In the genomic region with DNA sequence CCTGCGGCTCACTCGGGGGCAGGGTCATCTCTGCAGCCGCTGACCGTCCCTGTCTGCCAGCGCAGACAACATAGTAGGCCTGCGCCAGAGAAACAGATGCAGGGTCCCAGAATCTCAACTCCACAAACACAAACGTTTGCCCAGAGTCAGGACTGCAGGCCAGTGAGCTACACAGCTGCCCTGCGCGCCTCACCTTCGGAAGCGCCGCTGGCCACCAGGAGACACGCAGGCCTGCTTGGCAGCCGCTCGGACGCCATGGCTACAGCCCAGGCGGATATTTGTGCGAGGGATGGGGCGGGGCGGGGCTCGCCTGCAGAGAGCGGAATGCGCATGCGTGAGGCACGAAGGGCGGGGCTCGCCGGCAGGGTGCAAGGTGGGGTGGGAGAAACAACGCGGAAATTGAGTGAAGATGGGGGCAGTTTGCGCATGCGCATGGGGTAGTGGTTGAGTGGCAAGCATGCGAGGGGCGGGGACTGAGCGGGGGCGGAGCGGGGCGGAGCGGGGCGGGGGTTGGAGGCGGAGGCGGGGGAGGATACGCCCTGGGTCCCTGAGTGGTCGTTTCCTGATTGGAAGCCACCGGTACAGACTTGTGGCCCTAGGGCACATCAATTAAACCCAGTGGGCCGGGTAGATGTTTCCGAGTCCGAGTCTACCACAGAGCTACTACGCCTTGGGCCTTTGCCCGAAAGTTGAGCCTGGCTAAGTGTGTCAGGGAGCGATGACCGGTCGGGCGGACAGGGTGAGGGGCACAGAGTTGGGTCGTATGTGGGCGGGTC, we compare ENCODE assay signal across 8 mouse cellular contexts. TPM values are rescaled to one million over a fixed set of nuclear protein-coding genes. Genes with fewer than 3 reads are reported as not detected.
A peak's percentile ranks its signal among the peaks of the same experiment; 100 is the strongest.
DNase-seq lines count a peak whose midpoint lies in the region; ATAC-seq and TF ChIP-seq lines count a peak whose summit lies in the region.

A gene (minus strand): TSS at position 328 of the 776 bp plus-strand sequence.

- H3K4me3 ChIP-seq in CH12.LX (replicated peaks in 1 of 3; ENCODE audit: low read depth in 2 of 3, low read length in 2 of 3, poor library complexity in 1 of 3) = peak within 1 kb of the TSS; percentile 72 to 89 (median 82)
- peak within 1 kb of the TSS; percentile 69 for H3K4me3 ChIP-seq in forebrain, embryonic 12.5 days (replicated peaks)
- H3K4me3 ChIP-seq in heart, postnatal 0 days (ENCODE audit: low read depth, low read length) = peak within 1 kb of the TSS; percentile 70
- peak within 1 kb of the TSS; percentile 83 for H3K4me3 ChIP-seq in liver, embryonic 16.5 days (ENCODE audit: low read depth, low read length)
- H3K4me3 ChIP-seq in neural tube, embryonic 13.5 days = peak within 1 kb of the TSS; percentile 77
- peak within 1 kb of the TSS; percentile 96 for H3K4me3 ChIP-seq in testis, adult 2 months (ENCODE audit: control insufficient read depth, low read depth, low read length)

- no peaks in the 10 kb centered on the region for H3K9me3 ChIP-seq in CH12.LX (replicated peaks; ENCODE audit: low read length)
- H3K9me3 ChIP-seq in forebrain, embryonic 12.5 days = no peaks in the 10 kb centered on the region
- no peaks in the 10 kb centered on the region for H3K9me3 ChIP-seq in heart, postnatal 0 days (replicated peaks; ENCODE audit: control insufficient read depth, low read length)
- no peaks in the 10 kb centered on the region for H3K9me3 ChIP-seq in liver, embryonic 16.5 days (replicated peaks; ENCODE audit: control insufficient read depth, low read length)
- no peaks in the 10 kb centered on the region for H3K9me3 ChIP-seq in neural tube, embryonic 13.5 days

- in situ Hi-C loops in CH12.LX (cut with MboI; ENCODE audit: low pct_ligation_motif_present, low pct_unique_long_range_greater_than_20kb, low sequenced_read_pairs) = loop anchor here (5.0 kb wide), 1 partner anchor 38 kb away; no protein-coding TSS in a partner anchor

- H3K9ac ChIP-seq in CH12.LX (ENCODE audit: insufficient read depth, low read depth) = peak within 1 kb of the TSS; percentile 75
- H3K9ac ChIP-seq in forebrain, embryonic 12.5 days = peak within 1 kb of the TSS; percentile 87
- H3K9ac ChIP-seq in heart, postnatal 0 days (replicated peaks; ENCODE audit: low read depth, low read length) = peak within 1 kb of the TSS; percentile 80
- peak within 1 kb of the TSS; percentile 91 for H3K9ac ChIP-seq in liver, embryonic 16.5 days (ENCODE audit: low read depth, low read length)
- H3K9ac ChIP-seq in neural tube, embryonic 13.5 days = peak within 1 kb of the TSS; percentile 90

- under 1% methylated on average over 48 of the region's 56 CpGs for WGBS in forebrain, embryonic 12.5 days
- 1% methylated on average over 53 of the region's 56 CpGs for WGBS in heart, postnatal 0 days
- under 1% methylated on average over 55 of the region's 56 CpGs for WGBS in liver, embryonic 16.5 days (ENCODE audit: insufficient replicate concordance)
- WGBS in neural tube, embryonic 13.5 days = 0% methylated on average over 56 of the region's 56 CpGs

- H3K27me3 ChIP-seq in CH12.LX (replicated peaks) = no peaks in the 10 kb centered on the region
- H3K27me3 ChIP-seq in forebrain, embryonic 12.5 days = no peaks in the 10 kb centered on the region
- no peaks in the 10 kb centered on the region for H3K27me3 ChIP-seq in heart, postnatal 0 days (ENCODE audit: control insufficient read depth, insufficient read depth, low read length)
- H3K27me3 ChIP-seq in liver, embryonic 16.5 days (ENCODE audit: control insufficient read depth, insufficient read depth, low read depth, low read length) = no peaks in the 10 kb centered on the region
- no peaks in the 10 kb centered on the region for H3K27me3 ChIP-seq in neural tube, embryonic 13.5 days
- no peaks in the 10 kb centered on the region for H3K27me3 ChIP-seq in testis, adult 2 months (ENCODE audit: control insufficient read depth, insufficient read depth, low read length)

- dilution Hi-C loops in CH12.LX (cut with MboI; ENCODE audit: extremely low pct_ligation_motif_present, extremely low pct_unique_long_range_greater_than_20kb, low sequenced_read_pairs) = no loop called here

- peaks cover 19 to 30% of the 10 kb centered on the region in 2 experiments for H3K36me3 ChIP-seq in CH12.LX (replicated peaks in 1 of 2; ENCODE audit: control insufficient read depth in 1 of 2, insufficient read depth in 1 of 2, low read length in 1 of 2)
- H3K36me3 ChIP-seq in forebrain, embryonic 12.5 days (replicated peaks) = peaks cover 19% of the 10 kb centered on the region; the same call in 1 of the 2 replicates
- H3K36me3 ChIP-seq in heart, postnatal 0 days (replicated peaks; ENCODE audit: control insufficient read depth, insufficient read depth, low read length) = peaks cover 12% of the 10 kb centered on the region; the same call in 1 of the 2 replicates
- peaks cover 6% of the 10 kb centered on the region for H3K36me3 ChIP-seq in liver, embryonic 16.5 days (ENCODE audit: control insufficient read depth, insufficient read depth)
- peaks cover 26% of the 10 kb centered on the region for H3K36me3 ChIP-seq in neural tube, embryonic 13.5 days
- H3K36me3 ChIP-seq in testis, adult 2 months (ENCODE audit: control insufficient read depth, insufficient read depth, low read length) = no peaks in the 10 kb centered on the region

- H3K4me1 ChIP-seq in CH12.LX (ENCODE audit: control insufficient read depth in 1 of 2, insufficient read depth in 2 of 2) = peaks cover 7 to 37% of the 10 kb centered on the region in 2 experiments
- peaks cover 13% of the 10 kb centered on the region for H3K4me1 ChIP-seq in forebrain, embryonic 12.5 days
- peaks cover 6% of the 10 kb centered on the region for H3K4me1 ChIP-seq in heart, postnatal 0 days (ENCODE audit: control insufficient read depth, insufficient read depth)
- peaks cover 23% of the 10 kb centered on the region for H3K4me1 ChIP-seq in liver, embryonic 16.5 days (ENCODE audit: control insufficient read depth, low read depth, low read length)
- peaks cover 20% of the 10 kb centered on the region for H3K4me1 ChIP-seq in neural tube, embryonic 13.5 days (replicated peaks)
- H3K4me1 ChIP-seq in testis, adult 2 months (ENCODE audit: control insufficient read depth, insufficient read depth, low read length) = peaks cover 9% of the 10 kb centered on the region

- H3K4me2 ChIP-seq in CH12.LX (ENCODE audit: insufficient read depth, low read depth, poor library complexity, severe bottlenecking) = peak within 1 kb of the TSS; percentile 81
- H3K4me2 ChIP-seq in forebrain, embryonic 12.5 days = peak within 1 kb of the TSS; percentile 93
- H3K4me2 ChIP-seq in heart, postnatal 0 days (ENCODE audit: low read depth, low read length) = peak within 1 kb of the TSS; percentile 87
- H3K4me2 ChIP-seq in liver, embryonic 16.5 days (ENCODE audit: low read depth, low read length) = peak within 1 kb of the TSS; percentile 91
- peak within 1 kb of the TSS; percentile 78 for H3K4me2 ChIP-seq in neural tube, embryonic 13.5 days

- TF ChIP-seq CTCF in CH12.LX (conservative IDR thresholded peaks at IDR 0.05 in 1 of 2, IDR thresholded peaks at IDR 0.05 in 1 of 2; ENCODE audit: low read depth in 2 of 2, low read length in 2 of 2) = no peak
- peak; percentile 28; the same call in 1 of the 2 replicates for TF ChIP-seq CTCF in heart, postnatal 0 days (IDR thresholded peaks at IDR 0.05; ENCODE audit: low read depth)
- no peak for TF ChIP-seq CTCF in testis, adult 2 months (IDR thresholded peaks at IDR 0.05; ENCODE audit: control insufficient read depth, insufficient read depth, insufficient replicate concordance, low read depth, low read length)

- no peak for TF ChIP-seq EP300 in CH12.LX (IDR thresholded peaks at IDR 0.05; ENCODE audit: low read length)
- no peak for TF ChIP-seq EP300 in heart, postnatal 0 days (IDR thresholded peaks at IDR 0.05; ENCODE audit: low read depth)

- no peak for TF ChIP-seq RAD21 in CH12.LX (IDR thresholded peaks at IDR 0.05; ENCODE audit: low read depth, low read length)

- H3K27ac ChIP-seq in CH12.LX (ENCODE audit: insufficient read depth, low read depth) = no peak within 1 kb of the TSS
- peak within 1 kb of the TSS; percentile 78 for H3K27ac ChIP-seq in forebrain, embryonic 12.5 days
- H3K27ac ChIP-seq in heart, postnatal 0 days (ENCODE audit: low read depth) = peak within 1 kb of the TSS; percentile 77
- peak within 1 kb of the TSS; percentile 84 for H3K27ac ChIP-seq in liver, embryonic 16.5 days (ENCODE audit: low read length)
- peak within 1 kb of the TSS; percentile 92 for H3K27ac ChIP-seq in neural tube, embryonic 13.5 days (replicated peaks)
- H3K27ac ChIP-seq in testis, adult 2 months (ENCODE audit: control insufficient read depth, insufficient read depth, low read depth, low read length) = peak within 1 kb of the TSS; percentile 91

- ATAC-seq in forebrain, embryonic 12.5 days (ENCODE audit: low FRiP score) = peak; percentile 92
- ATAC-seq in heart, postnatal 0 days (ENCODE audit: insufficient read depth, low read depth) = peak; percentile 95
- ATAC-seq in liver, embryonic 16.5 days (ENCODE audit: low read depth) = peak; percentile 95
- peak; percentile 91 for ATAC-seq in neural tube, embryonic 13.5 days (ENCODE audit: low read depth)

- no peaks in the 10 kb centered on the region for H3K79me2 ChIP-seq in CH12.LX (replicated peaks; ENCODE audit: control insufficient read depth, extremely low read depth, insufficient read depth, poor library complexity, severe bottlenecking)

- peak; percentile 99 for DNase-seq in CH12.LX (ENCODE audit: extremely low read depth)
- DNase-seq in c-Kit-positive CD71-positive TER-119-negative erythroid progenitor cells, embryonic 14.5 days (ENCODE audit: low read depth) = peak; percentile 99
- DNase-seq in heart, postnatal 0 days (ENCODE audit: low spot score) = peak; percentile 98
- peak; percentile 100 for DNase-seq in kidney, postnatal 4 days

- TF ChIP-seq POLR2A in CH12.LX (IDR thresholded peaks at IDR 0.05; ENCODE audit: low read depth, low read length) = peak; percentile 87
- peak; percentile 80 for TF ChIP-seq POLR2A in testis, adult 2 months (IDR thresholded peaks at IDR 0.05; ENCODE audit: control insufficient read depth, low read depth, low read length)

TF ChIP-seq in CH12.LX, 34 proteins besides CTCF, POLR2A, EP300 and RAD21 (continues in another document):
- TF ChIP-seq RCOR1 (conservative IDR thresholded peaks at IDR 0.05; ENCODE audit: low read depth, low read length) (no peak), GABPA (IDR thresholded peaks at IDR 0.05; ENCODE audit: insufficient replicate concordance, low read depth, low read length) (no peak), JUND (conservative IDR thresholded peaks at IDR 0.05; ENCODE audit: low read depth, low read length) (no peak)

RNA-seq across cellular contexts. Expression of the gene that starts here (rescaled TPM):
- total RNA-seq in CH12.LX (2012; rRNA removed) (23.9 and 29.6 TPM in 2 replicates), CH12.LX (2014; rRNA removed) (26.4 and 31.4 TPM in 2 replicates)
- 17.6 and 21.2 TPM in 2 replicates for polyA plus RNA-seq in CH12.LX (2012; ENCODE audit: insufficient read length, low read depth)
- polyA plus RNA-seq in forebrain, embryonic 12.5 days (2016; fragmentation: Nextera tagmentation; extraction: Ambion mirVana) = 47.0 and 50.0 TPM in 2 replicates
- 29.4 and 32.7 TPM in 2 replicates for total RNA-seq in heart, postnatal 0 days (2014; rRNA removed; ENCODE audit: low replicate concordance)
- polyA plus RNA-seq in heart, postnatal 0 days (2015; fragmentation: Nextera tagmentation; extraction: Ambion mirVana) = 19.9 and 24.2 TPM in 2 replicates
- polyA plus RNA-seq in liver, embryonic 16.5 days (2015; fragmentation: Nextera tagmentation; extraction: Ambion mirVana) = 13.5 and 14.3 TPM in 2 replicates
- 47.0 and 51.4 TPM in 2 replicates for polyA plus RNA-seq in neural tube, embryonic 13.5 days (2015; fragmentation: Nextera tagmentation; extraction: Ambion mirVana)
- polyA plus RNA-seq in testis, adult 2 months (2012; rRNA removed) = 23.3 and 24.4 TPM in 2 replicates
